8 mouse cellular contexts compared by ENCODE assay signal in the genomic region with DNA sequence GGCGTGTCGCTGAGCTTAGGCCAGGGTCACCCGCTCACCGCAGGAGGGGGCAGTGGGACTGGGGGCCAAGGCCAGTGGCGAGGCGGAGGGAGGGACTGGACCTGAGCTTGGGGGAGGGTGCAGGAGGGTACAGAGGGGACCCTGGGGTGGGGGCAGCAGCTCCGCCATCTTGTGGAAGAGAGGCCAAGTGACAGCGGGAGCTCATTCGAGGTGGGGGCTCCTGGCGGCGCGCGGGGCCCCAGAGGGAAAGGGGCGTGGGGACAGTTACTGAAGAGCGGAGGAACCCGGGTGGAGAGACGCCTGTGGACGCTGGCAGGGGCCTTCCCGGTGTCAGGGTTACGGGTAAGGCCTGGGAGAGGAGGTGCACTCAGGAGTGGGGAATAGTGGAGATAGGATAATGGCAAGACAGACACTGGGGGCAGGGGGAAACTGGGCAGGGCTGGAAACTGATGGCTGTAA. TPM values are rescaled to one million over a fixed set of nuclear protein-coding genes. Genes with fewer than 3 reads are reported as not detected.
DNase-seq lines count a peak whose midpoint lies in the region; ATAC-seq and TF ChIP-seq lines count a peak whose summit lies in the region.

No protein-coding gene starts in this region.

- no peaks in the 10 kb centered on the region; the same call in 1 of the 2 replicates for H3K4me1 ChIP-seq in lung, embryonic 16.5 days (replicated peaks; ENCODE audit: control insufficient read depth, insufficient read depth, low read length)
- H3K4me1 ChIP-seq in forebrain, embryonic 14.5 days (ENCODE audit: control insufficient read depth, insufficient read depth, low read length): peaks cover 10% of the 10 kb centered on the region
- peaks cover 6% of the 10 kb centered on the region; the same call in 1 of the 2 replicates for H3K4me1 ChIP-seq in liver, postnatal 0 days (ENCODE audit: insufficient read depth)

- no peak for TF ChIP-seq POLR2A in brain, embryonic 14.5 days (IDR thresholded peaks at IDR 0.05; ENCODE audit: borderline replicate concordance, extremely low read depth, insufficient read depth, insufficient read length, poor library complexity, severe bottlenecking)

- intact Hi-C loops in left cerebral cortex, postnatal 36 days (cut with DNase I): loop anchor here (5.0 to 10.0 kb wide), 2 partner anchors 59 to 68 kb away; no protein-coding TSS in a partner anchor

- 0% methylated on average over 20 of the region's 20 CpGs for WGBS in lung, embryonic 16.5 days
- 1% methylated on average over 20 of the region's 20 CpGs for WGBS in forebrain, embryonic 14.5 days
- 0% methylated on average over 20 of the region's 20 CpGs for WGBS in liver, postnatal 0 days (ENCODE audit: insufficient replicate concordance)

- H3K27me3 ChIP-seq in lung, embryonic 16.5 days (ENCODE audit: control insufficient read depth, insufficient read depth, low read depth, low read length): no peaks in the 10 kb centered on the region
- 0 out of 2 replicates have a peak, but pooled peaks cover 3% of the 10 kb centered on the region for H3K27me3 ChIP-seq in forebrain, embryonic 14.5 days (replicated peaks; ENCODE audit: control insufficient read depth, insufficient read depth, low read length)
- no peaks in the 10 kb centered on the region for H3K27me3 ChIP-seq in liver, postnatal 0 days (ENCODE audit: insufficient read depth, low read length)

- DNase-seq in lung, adult 18-20 months: no peak
- no peak for DNase-seq in brain, embryonic 14.5 days (ENCODE audit: low read depth)
- DNase-seq in forebrain, embryonic 14.5 days (ENCODE audit: low spot score): peak; percentile 68
- DNase-seq in liver, postnatal 0 days: no peak
- no peak for DNase-seq in layer of hippocampus, adult 9-10 months (ENCODE audit: low spot score)
- DNase-seq in left cerebral cortex, postnatal 36 days (ENCODE audit: low spot score in 2 of 2): no peak
- no peak for DNase-seq in testis, postnatal 14 days (ENCODE audit: low spot score)

- TF ChIP-seq EP300 in liver, postnatal 0 days (IDR thresholded peaks at IDR 0.05; ENCODE audit: low read depth): no peak

- peak overlapping the region; percentile 93 for H3K4me3 ChIP-seq in lung, embryonic 16.5 days (ENCODE audit: low read length)
- H3K4me3 ChIP-seq in forebrain, embryonic 14.5 days (ENCODE audit: low read depth, low read length): peak overlapping the region; percentile 78
- H3K4me3 ChIP-seq in liver, postnatal 0 days (ENCODE audit: low read depth, low read length): peak overlapping the region; percentile 60

- TF ChIP-seq CTCF in brain, embryonic 14.5 days (IDR thresholded peaks at IDR 0.05; ENCODE audit: borderline replicate concordance, extremely low read depth, insufficient read depth, insufficient read length): peak; percentile 26; the same call in 1 of the 2 replicates
- TF ChIP-seq CTCF in liver, postnatal 0 days (IDR thresholded peaks at IDR 0.05; ENCODE audit: low read depth): peak; percentile 25; the same call in 1 of the 2 replicates

- H3K9ac ChIP-seq in lung, embryonic 16.5 days (ENCODE audit: low read length): peak overlapping the region; percentile 78
- H3K9ac ChIP-seq in forebrain, embryonic 14.5 days (ENCODE audit: low read length): peak overlapping the region; percentile 86
- H3K9ac ChIP-seq in liver, postnatal 0 days (replicated peaks): peak overlapping the region; percentile 70

- H3K4me2 ChIP-seq in lung, embryonic 16.5 days (ENCODE audit: low read depth, low read length): peak overlapping the region; percentile 80
- H3K4me2 ChIP-seq in forebrain, embryonic 14.5 days (ENCODE audit: low read length): peak overlapping the region; percentile 76
- H3K4me2 ChIP-seq in liver, postnatal 0 days (ENCODE audit: low read depth, low read length): peak overlapping the region; percentile 77

- H3K27ac ChIP-seq in lung, embryonic 16.5 days (ENCODE audit: low read length): peak overlapping the region; percentile 94
- H3K27ac ChIP-seq in forebrain, embryonic 14.5 days (ENCODE audit: low read depth, low read length): peak overlapping the region; percentile 95
- H3K27ac ChIP-seq in liver, postnatal 0 days (ENCODE audit: low read depth): peak overlapping the region; percentile 65

- no peaks in the 10 kb centered on the region for H3K9me3 ChIP-seq in lung, embryonic 16.5 days (ENCODE audit: control insufficient read depth, low read length)
- H3K9me3 ChIP-seq in forebrain, embryonic 14.5 days (replicated peaks; ENCODE audit: control insufficient read depth, low read length): no peaks in the 10 kb centered on the region
- H3K9me3 ChIP-seq in liver, postnatal 0 days (ENCODE audit: low read length): no peaks in the 10 kb centered on the region

- peak; percentile 84 for ATAC-seq in lung, embryonic 16.5 days (ENCODE audit: low read depth)
- peak; percentile 80 for ATAC-seq in forebrain, embryonic 14.5 days
- ATAC-seq in liver, postnatal 0 days: peak; percentile 14

- H3K36me3 ChIP-seq in lung, embryonic 16.5 days (ENCODE audit: control insufficient read depth, insufficient read depth, low read length): no peaks in the 10 kb centered on the region
- 0 out of 2 replicates have a peak, but pooled peaks cover 4% of the 10 kb centered on the region for H3K36me3 ChIP-seq in forebrain, embryonic 14.5 days (ENCODE audit: control insufficient read depth, insufficient read depth, low read length)
- no peaks in the 10 kb centered on the region for H3K36me3 ChIP-seq in liver, postnatal 0 days (replicated peaks; ENCODE audit: insufficient read depth, low read length)

RNA-seq across cellular contexts. Expression of gene Btrc, which starts 0.4 kb away (rescaled TPM):
- polyA plus RNA-seq in lung, embryonic 16.5 days (2015; fragmentation: Nextera tagmentation; extraction: Ambion mirVana): 34.8 and 36.2 TPM in 2 replicates
- 45.1 and 55.9 TPM in 2 replicates for polyA plus RNA-seq in brain, embryonic 14.5 days (2012; rRNA removed)
- polyA plus RNA-seq in forebrain, embryonic 14.5 days (2014; fragmentation: Nextera tagmentation; extraction: Ambion mirVana): 48.1 and 58.3 TPM in 2 replicates
- polyA plus RNA-seq in liver, postnatal 0 days (2015; fragmentation: Nextera tagmentation; extraction: Ambion mirVana): 20.3 and 21.3 TPM in 2 replicates
- 100 to 1,000 TPM; 102 to 103 TPM for total RNA-seq in left cerebral cortex, postnatal 36 days (2021)

Comparison
In these comparisons a context has a peak if more than half of its experiments do, and no peak if none do; other contexts are left out.
1. ATAC-seq: peak in every context shown above with its lines; median percentile 84 in lung, embryonic 16.5 days; 80 in forebrain, embryonic 14.5 days; 14 in liver, postnatal 0 days.